Mouse (Mus musculus): ENCODE measurements at regions not wholly inside any gene's neighbourhood (a gene's known extent, or its start where the extent isn't known, plus 50 kb on each side); places are given as distances from the start of the nearest gene placed in this dataset.
A peak's percentile ranks its signal among the peaks of the same experiment; 100 is the strongest.

- DNase-seq (ENCODE audit: low read depth, low spot score) = no peak
Observed at GRCm38 (mm10) chr4:38072663-38073062, 1121.1 kb upstream of the Lingo2 start.

DNA sequence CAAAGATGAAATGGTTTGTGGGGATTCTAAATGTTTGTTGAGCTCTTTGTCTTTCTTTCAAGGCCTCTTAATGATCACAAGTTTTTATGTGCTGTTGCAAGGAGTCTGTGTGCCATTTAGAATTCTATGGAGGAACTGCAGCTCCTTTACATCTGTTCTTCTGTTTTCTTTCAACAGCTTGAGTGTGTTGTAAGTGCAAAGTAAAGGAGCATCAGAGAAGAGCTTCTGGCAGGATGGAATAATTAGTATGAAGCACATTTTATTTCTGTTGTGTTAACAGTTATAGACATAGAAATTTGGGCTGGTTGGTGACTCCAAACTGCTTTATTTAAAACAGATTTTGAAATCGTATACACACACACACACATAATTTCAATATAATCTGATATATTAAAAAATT, 1079.8 kb upstream of the Lingo2 start:
- peak; percentile 39 for DNase-seq (ENCODE audit: low read depth, low spot score)

All from telencephalon, adult 2 months (tissue).